Mouse (Mus musculus): ENCODE data around the gene Kdm3a.
A peak's percentile ranks its signal among the peaks of the same experiment; 100 is the strongest.

Kdm3a gene

DNA sequence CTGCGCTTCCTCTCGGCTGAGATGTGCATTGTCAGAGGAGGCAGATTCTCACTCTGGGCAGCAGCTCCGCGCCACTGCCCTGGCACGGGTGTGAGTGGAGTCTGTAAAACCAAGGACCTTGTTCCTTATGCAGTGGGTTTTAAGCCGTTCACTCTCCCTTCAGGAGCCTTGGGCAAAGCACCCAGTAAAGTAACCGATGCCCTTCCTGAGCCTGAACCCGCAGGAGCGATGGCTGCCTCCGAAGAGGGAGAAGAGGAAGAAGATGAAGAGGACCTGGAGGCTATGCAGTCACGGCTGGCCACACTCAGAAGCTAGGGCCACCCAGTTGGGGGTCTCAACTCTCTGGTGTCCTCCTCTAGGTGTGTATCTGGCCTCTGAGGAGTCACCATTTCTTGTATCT is 53.3 kb downstream of the Kdm3a start:
- no peak for DNase-seq (ENCODE audit: low spot score in 2 of 2)

DNA sequence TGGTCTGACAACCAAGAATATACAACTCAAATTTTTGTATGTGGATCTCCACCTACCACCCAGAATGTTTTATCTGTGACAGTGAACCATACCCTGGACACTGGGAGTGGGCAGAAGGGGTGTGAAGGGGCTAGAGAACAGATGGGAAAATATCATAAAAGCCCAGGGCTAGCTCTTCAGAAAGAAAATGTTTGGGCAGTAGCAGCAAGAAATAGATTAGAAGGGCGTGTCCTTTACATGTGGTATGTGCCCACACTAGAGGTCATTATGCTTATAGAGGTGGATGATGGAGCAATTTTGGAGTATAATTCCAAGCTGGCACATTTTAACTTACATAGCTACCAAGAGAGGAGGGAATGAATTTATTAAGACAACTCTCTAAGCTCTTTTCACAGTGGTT is 57.4 kb downstream of the Kdm3a start:
- no peak for DNase-seq (ENCODE audit: low spot score in 2 of 2)

DNA sequence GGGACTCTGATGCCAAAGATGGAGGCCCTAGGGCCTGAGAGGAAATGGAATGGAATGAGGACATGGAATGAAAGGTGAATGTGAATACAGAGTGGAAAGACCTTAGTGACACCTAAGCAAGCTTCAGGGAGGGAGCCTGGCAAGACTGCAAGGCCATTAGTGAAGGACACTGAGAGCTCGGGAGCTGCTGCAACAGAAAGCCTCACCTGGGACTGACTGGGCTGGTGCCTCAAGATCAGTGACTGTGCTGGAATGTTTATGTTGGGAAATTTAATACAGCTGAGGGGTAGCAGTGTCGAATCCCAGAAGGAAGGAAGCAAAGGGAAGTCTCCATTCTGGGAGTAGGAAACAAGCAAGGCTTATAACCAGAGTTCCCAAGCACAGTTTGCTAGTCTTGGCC is 63.8 kb downstream of the Kdm3a start:
- no peak for DNase-seq (ENCODE audit: low spot score in 2 of 2)

DNA sequence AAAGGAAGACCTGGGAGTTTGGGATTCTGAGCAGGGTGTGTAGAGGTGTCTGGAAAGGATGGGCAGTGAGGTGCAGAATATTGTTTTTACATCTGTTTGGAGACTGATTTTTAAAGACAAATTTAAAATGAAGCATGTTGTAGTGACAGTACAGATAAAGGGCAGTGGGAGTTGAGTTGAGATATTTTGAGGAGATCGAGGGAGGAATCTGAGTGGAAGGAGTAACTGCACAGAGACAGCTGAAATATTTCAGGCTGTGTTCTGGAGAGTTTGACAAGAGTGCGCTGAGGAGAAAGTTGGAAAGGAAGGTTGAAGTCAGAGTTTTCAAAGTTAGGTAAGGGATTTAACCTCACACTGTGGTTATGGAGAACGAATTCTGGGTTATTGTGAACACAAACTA is 64.2 kb downstream of the Kdm3a start:
- no peak for DNase-seq (ENCODE audit: low spot score in 2 of 2)

GRCm38 (mm10) chr6:71556826-71557225 is 76.0 kb downstream of the Kdm3a start:
- DNase-seq (ENCODE audit: low spot score in 2 of 2), result no peak

- no peak for DNase-seq (ENCODE audit: low spot score in 2 of 2)
Measured at GRCm38 (mm10) chr6:71555507-71555951, 77.3 kb downstream of the Kdm3a start.

GRCm38 (mm10) chr6:71543686-71544499 is 88.9 kb downstream of the Kdm3a start, which contains the start of gene Chmp3:
TSS of gene Chmp3 (plus strand) at chr6:71543797.
- DNase-seq (ENCODE audit: low spot score in 2 of 2), result peak; percentile 97 to 98
